Comparison of ENCODE assay signal across 26 mouse cellular contexts in the genomic region with DNA sequence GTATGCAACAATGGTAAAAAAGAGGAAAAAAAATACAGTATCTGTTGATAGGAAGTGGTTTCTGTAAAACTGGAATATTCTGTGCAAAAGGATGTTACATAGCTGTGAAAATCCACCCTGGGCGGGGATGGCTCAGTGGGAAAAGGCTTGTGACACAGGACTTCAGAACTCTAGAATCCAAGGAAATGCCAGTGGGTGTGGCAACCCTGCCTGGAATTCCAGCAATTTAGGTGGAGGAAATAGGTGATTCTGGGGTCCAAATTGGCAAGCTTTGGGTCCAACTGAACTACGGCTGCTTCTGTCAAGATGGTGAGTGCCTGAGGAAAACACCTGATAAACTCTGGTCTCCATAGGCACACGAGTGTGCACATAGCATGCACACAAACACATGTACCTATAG. TPM values are rescaled to one million over a fixed set of nuclear protein-coding genes. Genes with fewer than 3 reads are reported as not detected.
"Had no signal": no experiment of that assay in that cellular context is flagged by ENCODE, and none has a peak within 500 bp of the region (broad histone marks: within the 10 kb centered on the region; RNA-seq: fewer than 3 reads in every experiment).

No protein-coding gene starts in this region.

- H3K36me3 ChIP-seq: embryonic facial prominence, embryonic 10.5 days; embryonic facial prominence, embryonic 12.5 days; embryonic facial prominence, embryonic 13.5 days; embryonic facial prominence, embryonic 15.5 days; forebrain, embryonic 10.5 days; forebrain, embryonic 12.5 days; forebrain, embryonic 15.5 days; heart, embryonic 10.5 days had no signal

- H3K4me2 ChIP-seq: embryonic facial prominence, embryonic 12.5 days; embryonic facial prominence, embryonic 13.5 days; embryonic facial prominence, embryonic 15.5 days; forebrain, embryonic 12.5 days; forebrain, embryonic 13.5 days; forebrain, embryonic 15.5 days had no signal

- H3K9me3 ChIP-seq: embryonic facial prominence, embryonic 10.5 days; embryonic facial prominence, embryonic 12.5 days; embryonic facial prominence, embryonic 13.5 days; embryonic facial prominence, embryonic 15.5 days; forebrain, embryonic 10.5 days; forebrain, embryonic 12.5 days; forebrain, embryonic 13.5 days; forebrain, embryonic 15.5 days; heart, embryonic 10.5 days had no signal

- ATAC-seq: forebrain, embryonic 13.5 days; forebrain, embryonic 14.5 days; forebrain, embryonic 15.5 days; forebrain, embryonic 16.5 days; forebrain, postnatal 0 days had no signal

- H3K9ac ChIP-seq: embryonic facial prominence, embryonic 12.5 days; embryonic facial prominence, embryonic 13.5 days; embryonic facial prominence, embryonic 15.5 days; forebrain, embryonic 12.5 days; forebrain, embryonic 13.5 days; forebrain, embryonic 15.5 days; forebrain, postnatal 0 days had no signal

- H3K4me3 ChIP-seq: embryonic facial prominence, embryonic 10.5 days; embryonic facial prominence, embryonic 12.5 days; embryonic facial prominence, embryonic 13.5 days; embryonic facial prominence, embryonic 15.5 days; erythroblast, embryonic 14.5 days; forebrain, embryonic 10.5 days; forebrain, embryonic 12.5 days; forebrain, embryonic 13.5 days; forebrain, embryonic 15.5 days; gastrocnemius, adult 2 months; heart, adult 2 months; heart, embryonic 10.5 days had no signal

- DNase-seq: cerebellum, adult 9-11 months; cerebellum, postnatal 10 days; cerebellum, postnatal 14 days; cerebellum, postnatal 25 days; embryo, embryonic 11 days; forebrain, postnatal 0 days; gastrocnemius, adult 2 months; gastrocnemius, postnatal 10 days; gastrocnemius, postnatal 14 days; gastrocnemius, postnatal 25 days; gastrocnemius, postnatal 36 days; heart, adult 11 months; heart, adult 18-20 months; heart, adult 2 months had no signal

- H3K27ac ChIP-seq: embryonic facial prominence, embryonic 10.5 days; embryonic facial prominence, embryonic 12.5 days; embryonic facial prominence, embryonic 13.5 days; embryonic facial prominence, embryonic 15.5 days; forebrain, embryonic 10.5 days; forebrain, embryonic 12.5 days; forebrain, embryonic 13.5 days; forebrain, embryonic 15.5 days; gastrocnemius, adult 2 months; heart, adult 2 months; heart, embryonic 10.5 days had no signal

RNA-seq across cellular contexts. Expression of gene Crtac1, which starts 54.4 kb away (rescaled TPM):
- polyA plus RNA-seq: erythroblast, embryonic 14.5 days; heart, adult 2 months had no signal
